Mouse (Mus musculus): ENCODE measurements at regions not wholly inside any gene's neighbourhood (a gene's known extent, or its start where the extent isn't known, plus 50 kb on each side); places are given as distances from the start of the nearest gene placed in this dataset.
A peak's percentile ranks its signal among the peaks of the same experiment; 100 is the strongest.

GRCm38 (mm10) chr15:68431251-68431650, 1930.5 kb upstream of the Lrrc6 start:
- no peak for DNase-seq

GRCm38 (mm10) chr15:68430486-68430885, 1929.8 kb upstream of the Lrrc6 start:
- DNase-seq = no peak

- DNase-seq = no peak
These were observed 1927.9 kb upstream of the Lrrc6 start for GRCm38 (mm10) chr15:68428444-68429228.

- no peak for DNase-seq
These were observed 1916.4 kb upstream of the Lrrc6 start for GRCm38 (mm10) chr15:68417142-68417541.

- DNase-seq = no peak
These were observed 1914.8 kb upstream of the Lrrc6 start for GRCm38 (mm10) chr15:68415401-68415925.

- DNase-seq = no peak
These were observed 1913.3 kb upstream of the Lrrc6 start for GRCm38 (mm10) chr15:68414047-68414446.

- no peak for DNase-seq
These were observed 1912.0 kb upstream of the Lrrc6 start for GRCm38 (mm10) chr15:68412697-68413096.

- DNase-seq = no peak
These were observed 1911.4 kb upstream of the Lrrc6 start for GRCm38 (mm10) chr15:68412156-68412555.

- DNase-seq = no peak
These were observed 1902.9 kb upstream of the Lrrc6 start for GRCm38 (mm10) chr15:68403554-68404070.

GRCm38 (mm10) chr15:68401726-68402125, 1901.0 kb upstream of the Lrrc6 start:
- DNase-seq = no peak

- no peak for DNase-seq
These were observed 1900.3 kb upstream of the Lrrc6 start for GRCm38 (mm10) chr15:68401006-68401405.

- DNase-seq = no peak
These were observed 1895.9 kb upstream of the Lrrc6 start for GRCm38 (mm10) chr15:68396566-68396965.

GRCm38 (mm10) chr15:68394749-68395148, 1894.0 kb upstream of the Lrrc6 start:
- peak; percentile 41 for DNase-seq

GRCm38 (mm10) chr15:68394157-68394556, 1893.4 kb upstream of the Lrrc6 start:
- no peak for DNase-seq

GRCm38 (mm10) chr15:68391737-68392136, 1891.0 kb upstream of the Lrrc6 start:
- no peak for DNase-seq

- DNase-seq = no peak
These were observed 1889.1 kb upstream of the Lrrc6 start for GRCm38 (mm10) chr15:68389855-68390254.

- peak; percentile 42 for DNase-seq
These were observed 1886.8 kb upstream of the Lrrc6 start for GRCm38 (mm10) chr15:68387349-68388065.

GRCm38 (mm10) chr15:68384571-68385335, 1884.0 kb upstream of the Lrrc6 start:
- DNase-seq = no peak

GRCm38 (mm10) chr15:68375166-68375565, 1874.5 kb upstream of the Lrrc6 start:
- DNase-seq = no peak

GRCm38 (mm10) chr15:68366816-68367215, 1866.1 kb upstream of the Lrrc6 start:
- peak; percentile 38 for DNase-seq

GRCm38 (mm10) chr15:68363058-68363735, 1862.5 kb upstream of the Lrrc6 start:
- DNase-seq = peak; percentile 99
